Mouse (Mus musculus) liver, postnatal 0 days (tissue): ENCODE measurements around the gene Klk1b4. TPM values are rescaled to one million over a fixed set of nuclear protein-coding genes. Genes with fewer than 3 reads are reported as not detected.
"Not testable (repeated sequence)": the region's sequence is repeated elsewhere in the genome, so short reads cannot be mapped to it uniquely, and the experiment has no call there.

Experiments used
- ATAC-seq: fragments of 200-750 bp; cut with Nextera tagmentation; 2 replicates; pipeline ENCODE4 v1.8.0; 2017; ENCODE audit warnings: mild to moderate bottlenecking, moderate library complexity
- DNase-seq: peaks from one replicate; pipeline ENCODE4 v3.0.0-alpha.2; 2016
- H3K27ac ChIP-seq: fragments of 300-500 bp; sonication (generic); 2 replicates; pipeline ENCODE4 v1.5.1; 2014; ENCODE audit warnings: antibody characterized with exemption, moderate library complexity, mild to moderate bottlenecking, low read depth
- H3K27me3 ChIP-seq: fragments of 300-500 bp; sonication (generic); 2 replicates; pipeline ENCODE4 v1.6.1; 2014; ENCODE audit warnings: low read length, control low read depth, mixed read lengths; ENCODE audit not compliant: insufficient read depth
- H3K36me3 ChIP-seq: fragments of 300-500 bp; sonication (generic); replicated peaks from 2 replicates; pipeline ENCODE4 v1.6.1; 2014; ENCODE audit warnings: mild to moderate bottlenecking, control low read depth, low read length, moderate library complexity, mixed read lengths; ENCODE audit not compliant: insufficient read depth
- H3K4me1 ChIP-seq: fragments of 300-500 bp; sonication (generic); 2 replicates; pipeline ENCODE4 v1.6.1; 2014; ENCODE audit warnings: antibody characterized with exemption, mild to moderate bottlenecking, control low read depth; ENCODE audit not compliant: insufficient read depth
- H3K4me2 ChIP-seq: fragments of 300-500 bp; sonication (generic); 2 replicates; pipeline ENCODE4 v1.6.1; 2014; ENCODE audit warnings: low read depth, mild to moderate bottlenecking, low read length, moderate library complexity, mixed read lengths
- H3K4me3 ChIP-seq: fragments of 300-500 bp; sonication (generic); 2 replicates; pipeline ENCODE4 v1.5.1; 2014; ENCODE audit warnings: low read depth, low read length
- H3K9ac ChIP-seq: fragments of 300-500 bp; sonication (generic); replicated peaks from 2 replicates; pipeline ENCODE4 v1.6.1; 2014; ENCODE audit warnings: mild to moderate bottlenecking, moderate library complexity
- H3K9me3 ChIP-seq: fragments of 300-500 bp; sonication (generic); 2 replicates; pipeline ENCODE4 v1.6.1; 2016; ENCODE audit warnings: mild to moderate bottlenecking, control low read depth, low read length, mixed read lengths
- CTCF ChIP-seq: sonication (generic); IDR thresholded peaks from 2 replicates; pipeline ENCODE4 v1.5.1; 2016; ENCODE audit warnings: antibody characterized with exemption, low read depth
- EP300 ChIP-seq: IDR thresholded peaks from 2 replicates; pipeline ENCODE4 v1.6.1; 2016; ENCODE audit warnings: antibody characterized with exemption, low read depth, mild to moderate bottlenecking
- WGBS: fragments of 180-500 bp; shearing (Covaris S2); extraction: QIAGEN DNeasy Blood & Tissue Kit; methylation state at CpG from one replicate; pipeline ENCODE4 v1.1.7; 2014; ENCODE audit not compliant: insufficient replicate concordance; 5-methylcytosine and 5-hydroxymethylcytosine counted together
- polyA plus RNA-seq: library from polyadenylated mRNA; unstranded; fragments of >200 nt; fragmentation: Nextera tagmentation; extraction: Ambion mirVana; gene quantifications from 2 replicates; pipeline ENCODE4 v1.2.1, GENCODE M21; 2015

The Klk1b4 gene
- polyA plus RNA-seq, 1 experiment from 2014 or later, result not detected

DNA sequence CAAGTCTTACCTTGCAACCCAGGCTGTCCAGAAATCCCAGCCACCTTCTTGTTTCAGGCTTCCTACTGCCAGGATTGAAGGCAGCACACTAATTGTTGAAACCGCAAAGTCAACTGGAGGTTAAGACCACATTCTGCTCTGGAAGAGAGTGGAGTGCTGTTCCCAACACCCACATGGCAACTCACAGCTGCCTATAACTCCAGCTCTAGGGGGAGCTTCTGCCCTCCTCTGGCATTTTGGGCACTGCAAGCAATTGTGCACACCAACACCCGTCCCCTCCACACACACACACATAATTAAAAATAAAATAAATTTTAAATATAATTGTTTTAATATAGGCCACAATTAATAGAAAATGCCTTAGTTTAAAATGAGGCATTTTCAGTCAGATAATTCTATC, 33.9 kb downstream of the Klk1b4 start:
- no peak overlapping the region for H3K4me2 ChIP-seq
- no peak for ATAC-seq
- H3K27ac ChIP-seq, result no peak overlapping the region
- H3K4me3 ChIP-seq, result no peak overlapping the region
- H3K9ac ChIP-seq, result no peak overlapping the region
- no peaks in the 10 kb centered on the region for H3K27me3 ChIP-seq
- DNase-seq, result no peak
- peaks cover 10% of the 10 kb centered on the region for H3K4me1 ChIP-seq
- H3K9me3 ChIP-seq, result no peaks in the 10 kb centered on the region
- WGBS, result 51% methylated on average over 2 of the region's 2 CpGs
- no peak for TF ChIP-seq CTCF
- no peak for TF ChIP-seq EP300
- no peaks in the 10 kb centered on the region for H3K36me3 ChIP-seq

DNA sequence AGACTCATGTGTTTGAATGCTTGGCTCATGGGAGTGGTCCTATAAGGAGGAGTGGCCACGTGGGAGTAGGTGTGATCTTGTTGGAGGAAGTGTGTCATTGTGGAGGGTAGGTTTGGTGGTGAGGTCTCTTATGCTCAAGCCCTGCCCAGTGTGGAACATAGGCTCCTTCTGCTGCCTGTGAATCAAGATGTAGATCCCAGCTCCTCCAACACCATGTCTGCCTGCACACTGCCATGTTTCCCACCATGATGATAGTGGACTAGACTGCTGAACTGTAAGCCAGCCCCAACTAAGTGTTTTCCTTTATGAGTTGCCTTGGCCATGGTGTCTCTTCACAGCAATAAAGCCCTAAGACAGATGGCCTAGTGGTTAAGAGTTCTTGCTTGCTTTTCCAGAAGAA, 36.8 kb downstream of the Klk1b4 start:
- WGBS, result 40% methylated on average over 1 of the region's 1 CpGs
- Histone ChIP-seq H3K27ac (no peak overlapping the region), H3K4me1 (peaks cover 18% of the 10 kb centered on the region), H3K4me3 (no peak overlapping the region), H3K9ac (no peak overlapping the region), H3K36me3 (peaks cover 2% of the 10 kb centered on the region), H3K27me3 (no peaks in the 10 kb centered on the region), H3K9me3 (no peaks in the 10 kb centered on the region), H3K4me2 (no peak overlapping the region)
- ATAC-seq, result no peak
- DNase-seq, result no peak
- no peak for TF ChIP-seq EP300
- TF ChIP-seq CTCF, result no peak

DNA sequence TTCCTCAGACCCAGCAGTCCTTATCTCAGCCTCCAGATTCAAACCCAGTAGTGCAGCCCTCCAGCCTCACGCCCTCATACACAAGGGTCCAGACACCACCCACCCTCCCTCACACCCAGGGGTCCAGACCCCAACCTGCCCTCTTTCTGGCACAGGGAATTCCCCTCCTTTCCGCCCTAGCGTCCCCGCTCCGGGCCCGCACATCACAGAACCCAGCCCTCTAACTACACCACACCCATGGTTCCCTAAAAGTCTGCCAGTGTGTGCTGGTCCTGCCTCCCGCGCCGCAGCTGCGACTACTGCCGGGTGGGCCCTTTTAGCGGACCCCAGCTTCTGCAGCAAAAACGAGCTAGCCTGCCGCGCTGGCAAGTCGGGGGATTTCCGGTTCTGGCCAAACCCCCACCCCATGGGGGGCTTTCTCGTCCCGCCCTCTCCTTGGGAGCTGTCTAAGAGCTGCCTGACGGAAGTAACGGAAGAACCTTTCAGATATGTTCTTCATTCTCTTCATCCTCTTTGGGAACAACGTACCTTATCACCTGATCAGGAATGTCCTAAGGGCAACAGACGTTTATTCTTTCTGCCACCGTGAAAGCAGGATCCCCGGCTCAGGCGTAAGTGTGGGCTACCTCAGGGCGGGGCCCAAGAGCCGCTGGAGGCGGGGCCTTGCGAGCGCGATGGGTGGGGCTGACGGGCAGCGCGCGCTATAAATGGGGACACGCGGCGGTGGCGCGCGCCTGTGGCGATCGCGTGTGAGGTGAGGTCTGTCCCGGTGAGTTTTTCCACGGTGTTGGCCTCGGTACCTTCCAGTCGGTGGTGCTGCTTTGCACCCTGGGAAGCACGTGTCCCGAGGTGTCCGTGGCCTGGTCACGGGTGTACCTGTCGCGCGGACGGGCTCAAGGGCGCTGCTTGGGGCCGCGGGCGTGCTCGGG, 39.1 kb downstream of the Klk1b4 start, which contains the start of the genes 1700028J19Rik and 2410002F23Rik:
Gene 1700028J19Rik (minus strand): TSS at position 641 of the 929 bp plus-strand sequence.
Gene 2410002F23Rik (plus strand): TSS at position 668 of the 929 bp plus-strand sequence.
- Histone ChIP-seq H3K9ac (peak within 1 kb of the TSS; percentile 84), H3K27me3 (no peaks in the 10 kb centered on the region), H3K4me2 (peak within 1 kb of the TSS; percentile 88), H3K36me3 (peaks cover 17% of the 10 kb centered on the region), H3K9me3 (no peaks in the 10 kb centered on the region), H3K27ac (peak within 1 kb of the TSS; percentile 81), H3K4me3 (peak within 1 kb of the TSS; percentile 84), H3K4me1 (peaks cover 18% of the 10 kb centered on the region)
- under 1% methylated on average over 62 of the region's 62 CpGs for WGBS
- DNase-seq, result peak; percentile 92
- peak; percentile 93 for ATAC-seq
- TF ChIP-seq EP300 (peak; percentile 87), CTCF (0 out of 2 replicates have a peak, but pooled peaks have one; percentile 2)

DNA sequence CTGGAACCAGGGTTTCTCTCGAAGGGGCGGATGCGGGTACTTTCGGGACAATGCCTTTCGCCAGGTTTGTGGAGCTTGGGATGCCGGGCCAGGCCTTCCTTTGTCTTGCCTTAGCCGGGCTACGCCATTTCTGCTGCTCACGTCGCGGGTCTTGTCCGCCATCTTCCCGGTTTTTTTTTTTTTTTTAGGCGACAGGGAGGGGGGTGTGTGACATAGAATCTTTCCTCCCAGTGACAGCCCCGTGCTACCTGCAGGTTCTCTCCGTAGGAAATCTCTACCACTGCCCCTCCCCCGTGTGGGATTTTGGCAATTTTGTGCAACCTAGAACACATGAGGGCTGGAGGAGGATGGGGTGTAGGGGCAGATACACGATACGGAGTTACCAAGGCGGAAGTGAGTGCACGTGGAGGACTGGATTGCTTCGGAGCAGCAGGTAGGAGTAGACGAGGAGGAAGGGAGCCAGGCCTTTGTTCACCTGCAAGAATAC, 39.8 kb downstream of the Klk1b4 start:
- Histone ChIP-seq H3K4me2 (peak overlapping the region; percentile 88), H3K4me1 (peaks cover 18% of the 10 kb centered on the region), H3K27ac (peak overlapping the region; percentile 81), H3K4me3 (peak overlapping the region; percentile 84), H3K27me3 (no peaks in the 10 kb centered on the region), H3K9me3 (no peaks in the 10 kb centered on the region), H3K9ac (peak overlapping the region; percentile 84), H3K36me3 (peaks cover 17% of the 10 kb centered on the region)
- no peak for TF ChIP-seq CTCF
- TF ChIP-seq EP300, result no peak
- DNase-seq (no peak), ATAC-seq (peak; percentile 48)
- under 1% methylated on average over 23 of the region's 23 CpGs for WGBS

DNA sequence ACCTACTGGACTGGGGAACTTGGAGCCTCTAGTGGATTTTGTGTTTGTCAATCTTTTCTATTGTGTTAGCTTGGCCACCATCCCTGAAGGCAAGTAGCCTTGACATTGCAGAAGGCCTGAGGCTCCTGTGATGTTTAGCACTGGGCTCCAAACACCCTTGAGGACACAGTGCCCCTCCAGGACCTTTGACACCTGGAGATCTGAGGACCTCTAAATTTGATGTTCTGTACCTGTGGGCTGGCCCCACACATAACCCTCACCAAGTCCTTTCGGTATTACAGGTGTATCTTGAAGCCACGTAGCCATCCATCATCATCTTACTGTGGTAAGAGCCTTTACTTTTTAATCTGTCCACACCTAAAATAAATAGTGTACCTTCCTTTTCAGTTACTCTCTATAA, 40.7 kb downstream of the Klk1b4 start:
- TF ChIP-seq EP300, result no peak
- no peak for TF ChIP-seq CTCF
- Histone ChIP-seq H3K27ac (no peak overlapping the region), H3K4me3 (peak overlapping the region; percentile 84; the same call in 1 of the 2 replicates), H3K4me1 (peaks cover 18% of the 10 kb centered on the region), H3K9ac (no peak overlapping the region), H3K9me3 (no peaks in the 10 kb centered on the region), H3K27me3 (no peaks in the 10 kb centered on the region), H3K36me3 (peaks cover 26% of the 10 kb centered on the region), H3K4me2 (peak overlapping the region; percentile 88)
- DNase-seq (no peak), ATAC-seq (no peak)
- WGBS, result 90% methylated on average over 2 of the region's 2 CpGs

DNA sequence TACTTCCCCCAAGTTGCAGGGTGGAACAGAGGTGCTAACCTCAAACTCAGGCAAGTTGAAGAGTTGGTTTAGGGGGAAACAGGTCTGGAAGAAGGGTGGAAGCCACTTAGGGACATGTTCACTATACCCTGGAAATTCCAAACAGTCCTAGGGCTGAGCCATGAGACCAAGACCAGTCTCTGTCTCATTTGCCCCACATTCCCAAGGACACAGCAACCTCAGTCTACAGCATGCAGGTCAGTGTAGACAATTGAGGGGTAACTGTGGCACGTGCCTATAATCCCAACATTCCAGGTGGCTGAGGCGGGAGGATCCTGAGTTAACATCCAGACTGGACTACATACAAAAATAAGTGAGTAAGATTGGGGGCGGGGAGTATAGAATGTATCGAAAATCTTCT, 42.0 kb downstream of the Klk1b4 start:
- peaks cover 31% of the 10 kb centered on the region for H3K36me3 ChIP-seq
- ATAC-seq (no peak), DNase-seq (no peak)
- H3K4me2 ChIP-seq, result no peak overlapping the region
- H3K27me3 ChIP-seq, result no peaks in the 10 kb centered on the region
- TF ChIP-seq EP300 (no peak), CTCF (no peak)
- no peak overlapping the region for H3K9ac ChIP-seq
- no peaks in the 10 kb centered on the region for H3K9me3 ChIP-seq
- 81% methylated on average over 4 of the region's 4 CpGs for WGBS
- H3K27ac ChIP-seq, result no peak overlapping the region
- no peak overlapping the region for H3K4me3 ChIP-seq
- peaks cover 18% of the 10 kb centered on the region for H3K4me1 ChIP-seq

DNA sequence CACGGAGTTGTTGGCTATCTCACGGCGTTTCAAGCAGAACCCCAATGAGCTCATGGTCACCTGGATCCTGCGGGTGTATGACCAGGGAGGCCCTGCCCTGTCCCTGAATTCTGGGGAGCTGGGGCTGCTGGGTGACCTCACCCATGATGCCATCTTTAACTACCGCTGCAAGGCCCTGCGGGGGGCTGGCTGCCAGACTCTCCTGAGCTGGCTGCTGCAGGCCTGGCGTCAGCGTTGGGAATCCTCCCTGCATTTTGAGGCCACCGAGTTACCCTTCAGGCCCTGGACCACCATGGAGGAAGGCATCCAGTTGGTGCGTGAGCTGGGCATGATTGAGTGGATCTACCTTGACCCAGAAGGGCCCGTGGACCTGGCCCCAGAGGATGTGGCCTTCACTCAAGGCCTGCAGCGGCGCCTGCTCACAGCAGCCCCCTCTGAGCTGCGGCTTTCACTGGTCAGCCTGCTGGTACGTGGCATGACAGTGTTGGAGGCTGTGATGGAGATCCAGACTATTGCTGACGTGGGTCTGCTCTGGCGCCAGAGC, 43.6 kb downstream of the Klk1b4 start:
- H3K27me3 ChIP-seq, H3K9ac ChIP-seq, H3K9me3 ChIP-seq, H3K4me3 ChIP-seq, ATAC-seq, H3K27ac ChIP-seq, DNase-seq, H3K4me2 ChIP-seq, H3K4me1 ChIP-seq: not testable (repeated sequence)
- peaks cover 31% of the 10 kb centered on the region for H3K36me3 ChIP-seq
- WGBS, result 91% methylated on average over 17 of the region's 17 CpGs
